Mouse (Mus musculus) kidney, adult 2 months (tissue): ENCODE measurements around the gene Lyz1.

Source experiments
- CTCF ChIP-seq: fragments of 200-500 bp; conservative IDR thresholded peaks from 2 replicates; pipeline ENCODE4 v1.5.1; 2011; ENCODE audit warnings: low read depth, mild to moderate bottlenecking, control low read depth, low read length, moderate library complexity, mixed read lengths; ENCODE audit not compliant: insufficient read depth, insufficient read length
- POLR2A ChIP-seq: fragments of 200-500 bp; IDR thresholded peaks from one replicate; pipeline ENCODE4 v1.6.1; 2011; ENCODE audit warnings: low read depth, low read length, control low read depth

- TF ChIP-seq CTCF (no peak), POLR2A (no peak)
These were observed 43.0 kb upstream of the Lyz1 start for GRCm38 (mm10) chr10:117335649-117336048.
